Mouse (Mus musculus): Measurements from ENCODE around the gene Eef2k. TPM values are rescaled to one million over a fixed set of nuclear protein-coding genes. Genes with fewer than 3 reads are reported as not detected.
"Not testable (repeated sequence)": the region's sequence is repeated elsewhere in the genome, so short reads cannot be mapped to it uniquely, and the experiment has no call there.

Gene Eef2k
- polyA plus RNA-seq, 1 experiment from 2014 or later, result 27.6 TPM

DNA sequence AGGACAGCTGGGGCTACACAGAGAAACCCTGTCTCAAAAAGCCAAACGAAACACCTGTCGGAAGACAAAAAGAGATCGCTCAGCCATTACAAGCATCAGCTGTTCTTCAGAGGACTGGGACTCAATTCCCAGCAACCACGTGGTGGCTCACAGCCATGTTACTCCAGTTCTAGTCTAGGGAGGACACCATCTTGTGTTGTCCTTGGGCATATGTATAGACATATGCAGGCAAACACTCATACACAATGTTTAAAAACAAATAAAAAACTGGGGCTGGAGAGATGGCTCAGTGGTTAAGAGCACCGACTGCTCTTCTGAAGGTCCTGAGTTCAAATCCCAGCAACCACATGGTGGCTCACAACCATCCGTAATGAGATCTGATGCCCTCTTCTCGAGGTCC, 111.0 kb downstream of the Eef2k start:
- H3K9me3 ChIP-seq (replicated peaks); H3K4me1 ChIP-seq; H3K9ac ChIP-seq; H3K27me3 ChIP-seq; ATAC-seq (replicated peaks; ENCODE audit: low FRiP score); H3K27ac ChIP-seq; H3K4me2 ChIP-seq; H3K4me3 ChIP-seq (replicated peaks): not testable (repeated sequence)
- peaks cover 41% of the 10 kb centered on the region for H3K36me3 ChIP-seq
- WGBS, result 78% methylated on average over 7 of the region's 7 CpGs

Other genes starting within 250 kb of the Eef2k start
- 241 and 250 TPM in 2 replicates for gene Uqcrc2, start 207.7 kb upstream of the Eef2k start, polyA plus RNA-seq (2015; fragmentation: Nextera tagmentation; extraction: Ambion mirVana)
- gene Pdzd9, start 172.5 kb upstream of the Eef2k start, polyA plus RNA-seq (2015; fragmentation: Nextera tagmentation; extraction: Ambion mirVana), result 0.37 and 0.52 TPM in 2 replicates
- 12.3 and 13.3 TPM in 2 replicates for gene Mosmo, start 165.2 kb upstream of the Eef2k start, polyA plus RNA-seq (2015; fragmentation: Nextera tagmentation; extraction: Ambion mirVana)
- 0.10 and 0.17 TPM in 2 replicates for gene Vwa3a, start 103.5 kb upstream of the Eef2k start, polyA plus RNA-seq (2015; fragmentation: Nextera tagmentation; extraction: Ambion mirVana)
- gene Gm5737, start 30.5 kb upstream of the Eef2k start, polyA plus RNA-seq (2015; fragmentation: Nextera tagmentation; extraction: Ambion mirVana), result not detected in 2 replicates
- gene Polr3e, start 74.9 kb downstream of the Eef2k start, polyA plus RNA-seq (2015; fragmentation: Nextera tagmentation; extraction: Ambion mirVana), result 42.7 and 44.0 TPM in 2 replicates
- gene Cdr2, start 139.5 kb downstream of the Eef2k start, polyA plus RNA-seq (2015; fragmentation: Nextera tagmentation; extraction: Ambion mirVana), result 11.3 and 11.6 TPM in 2 replicates
- not detected in 2 replicates for gene Mfsd13b, start 139.7 kb downstream of the Eef2k start, polyA plus RNA-seq (2015; fragmentation: Nextera tagmentation; extraction: Ambion mirVana)
- 163 and 173 TPM in 2 replicates for gene Mettl9, start 191.6 kb downstream of the Eef2k start, polyA plus RNA-seq (2015; fragmentation: Nextera tagmentation; extraction: Ambion mirVana)
- gene Igsf6, start 231.7 kb downstream of the Eef2k start, polyA plus RNA-seq (2015; fragmentation: Nextera tagmentation; extraction: Ambion mirVana), result 1.7 and 2.2 TPM in 2 replicates
- gene Otoa, start 238.8 kb downstream of the Eef2k start, polyA plus RNA-seq (2015; fragmentation: Nextera tagmentation; extraction: Ambion mirVana), result 0.09 and 0.13 TPM in 2 replicates

Measured in kidney, embryonic 15.5 days (tissue).